Mouse (Mus musculus): ENCODE results near the gene Slc51b.

Gene Slc51b

DNA sequence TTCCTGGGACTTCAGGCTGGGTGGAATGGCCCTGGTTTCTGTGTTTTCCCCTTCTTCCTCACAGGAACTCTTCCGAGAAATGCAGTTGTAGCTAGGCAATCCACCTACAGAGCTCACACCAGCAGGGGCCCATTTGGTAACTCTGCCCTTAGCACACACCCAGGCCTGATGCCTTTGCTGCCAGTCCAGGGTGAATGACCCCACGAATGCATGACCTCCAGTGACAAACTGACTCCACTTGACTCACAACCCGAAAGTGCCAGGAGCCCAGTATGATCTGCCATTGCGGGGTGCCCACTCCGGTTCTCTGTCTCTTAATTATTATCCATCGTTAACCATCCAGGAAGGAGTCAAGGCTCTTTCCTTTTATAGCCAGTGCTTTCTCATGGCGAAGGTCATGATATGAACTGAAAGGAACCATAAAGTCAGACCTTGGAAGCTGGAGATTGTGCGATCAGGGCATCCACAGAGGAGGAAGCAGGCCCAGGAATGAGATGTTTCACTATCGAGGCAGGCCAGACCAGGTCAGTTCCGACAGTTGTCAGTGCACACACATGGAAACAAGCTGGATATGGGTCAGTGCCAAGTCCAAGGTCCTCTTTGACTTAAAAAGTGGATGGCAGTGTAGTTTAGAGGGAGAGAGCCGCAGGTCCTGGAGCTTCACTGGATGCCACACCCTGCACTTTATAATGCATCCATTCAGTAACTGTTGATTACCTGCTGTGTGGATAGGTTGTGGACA, at the start of gene Slc51b:
TSS of gene Slc51b (minus strand) at position 196 of the 742 bp plus-strand sequence.
- no peak for DNase-seq (ENCODE audit: low read depth)

DNA sequence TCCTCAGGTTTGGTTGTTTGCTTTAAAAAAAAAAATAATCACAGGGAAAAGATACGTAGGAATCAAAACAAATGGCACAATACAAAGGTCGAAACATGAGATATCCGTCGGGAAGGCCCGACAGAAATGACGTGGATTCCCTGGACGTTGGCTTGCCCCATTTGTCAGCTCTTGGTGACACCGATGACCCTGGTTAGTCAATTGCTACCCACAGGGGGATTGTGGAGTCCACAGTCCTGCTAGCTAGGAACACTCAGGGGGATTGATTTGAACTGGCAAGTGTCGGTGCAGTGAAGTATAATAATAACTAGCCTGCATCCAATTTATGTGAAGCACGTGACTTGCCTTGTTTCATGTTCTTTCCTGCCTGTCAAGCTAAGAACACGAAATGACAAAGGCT, 44.9 kb upstream of the Slc51b start:
- no peak for DNase-seq (ENCODE audit: low read depth)

DNA sequence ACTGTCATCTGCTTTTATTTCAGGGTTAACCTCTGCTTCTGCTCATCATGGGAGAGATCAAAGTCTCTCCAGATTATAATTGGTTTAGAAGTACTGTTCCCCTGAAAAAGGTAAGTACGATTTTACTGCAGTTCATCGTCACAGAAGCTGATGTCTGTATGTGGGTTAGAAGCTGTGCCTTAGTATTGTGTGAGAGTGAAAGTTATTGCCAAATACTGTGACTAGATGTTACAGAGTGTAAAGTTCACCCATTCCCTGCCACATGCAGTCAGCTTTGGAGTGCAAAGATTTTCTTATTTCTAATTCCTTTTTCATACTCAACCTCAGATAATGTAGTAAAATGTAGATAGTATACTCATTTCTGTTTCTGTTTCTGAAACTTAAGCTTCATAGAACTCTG, 42.5 kb upstream of the Slc51b start:
- DNase-seq (ENCODE audit: low read depth), result no peak

DNA sequence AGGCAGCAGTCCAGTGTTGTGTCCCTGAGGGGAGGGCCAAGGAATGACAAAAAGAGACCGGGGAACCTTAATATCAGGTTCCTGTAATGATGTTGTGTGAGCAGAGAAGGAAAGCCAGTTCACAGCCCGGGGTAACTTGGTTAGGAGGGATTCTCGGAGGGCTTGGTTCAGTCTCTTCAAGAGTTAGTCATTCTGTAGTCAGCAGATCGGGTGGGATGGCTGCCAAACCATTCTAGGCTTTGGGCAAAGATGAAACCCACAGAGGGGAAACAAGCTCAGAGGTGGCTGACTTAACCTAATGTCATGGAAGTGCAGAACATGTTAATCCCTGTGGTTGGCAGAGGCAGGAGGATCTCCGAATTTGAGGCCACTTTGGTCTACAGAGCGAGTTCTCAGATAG, 41.4 kb upstream of the Slc51b start:
- DNase-seq (ENCODE audit: low read depth), result peak; percentile 64

DNA sequence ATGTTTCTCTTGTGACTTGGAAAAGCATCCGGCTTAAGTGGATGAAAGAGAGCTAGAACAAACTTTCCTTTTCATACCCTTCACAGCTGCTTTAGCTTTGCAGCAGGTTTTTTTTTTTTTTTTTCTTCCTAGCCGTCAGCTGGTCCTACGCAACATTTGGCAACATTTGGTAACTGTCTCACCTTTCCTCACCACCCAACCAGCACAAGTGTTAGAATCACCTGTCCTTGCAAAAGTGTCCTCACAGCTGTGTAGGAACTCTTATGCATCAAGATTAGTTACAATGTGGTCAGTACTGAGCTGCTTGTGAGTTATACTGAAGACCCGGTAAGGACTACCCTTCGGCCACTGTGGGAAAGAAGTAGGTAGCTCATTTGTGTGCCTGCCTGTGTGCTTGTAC, 39.8 kb upstream of the Slc51b start:
- no peak for DNase-seq (ENCODE audit: low read depth)

DNA sequence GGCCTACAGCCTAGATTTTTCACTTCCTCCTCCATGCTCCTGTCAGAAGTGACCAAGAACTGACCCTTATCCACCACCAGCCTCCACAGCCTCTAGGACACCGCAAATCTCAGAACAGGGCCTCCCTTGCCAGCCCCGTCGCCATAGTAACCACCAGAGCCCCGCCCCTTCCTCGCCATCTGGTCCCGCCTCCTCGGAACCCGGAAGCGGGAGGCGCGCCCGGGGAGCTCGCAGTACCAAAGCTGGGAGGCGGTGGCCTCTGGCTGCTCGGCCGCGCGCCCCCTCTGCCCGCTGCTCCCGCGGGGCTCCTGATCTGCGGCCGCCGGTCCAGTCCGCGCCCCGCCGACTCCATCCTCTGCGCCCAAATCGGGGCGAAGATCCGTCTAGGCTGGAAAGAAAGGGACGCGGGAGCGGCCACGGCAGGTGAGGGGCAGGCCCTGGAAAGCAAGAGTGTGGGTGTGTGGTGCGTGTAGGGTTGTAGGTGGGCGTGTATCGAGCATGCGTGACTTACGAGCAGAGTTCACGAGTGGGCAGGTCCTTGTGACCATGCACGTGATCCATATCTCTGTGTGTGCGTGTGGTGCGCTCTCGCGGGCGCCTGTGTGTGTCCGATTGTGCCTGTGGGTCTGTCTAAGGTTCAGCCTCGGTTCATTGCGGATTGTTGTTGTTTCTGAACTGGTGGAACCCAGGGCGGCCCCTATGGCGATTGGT, 38.1 kb upstream of the Slc51b start, which contains the start of gene Spg21:
TSS of gene Spg21 (plus strand) at position 216 of the 711 bp plus-strand sequence.
- peak; percentile 82 for DNase-seq (ENCODE audit: low read depth)

DNA sequence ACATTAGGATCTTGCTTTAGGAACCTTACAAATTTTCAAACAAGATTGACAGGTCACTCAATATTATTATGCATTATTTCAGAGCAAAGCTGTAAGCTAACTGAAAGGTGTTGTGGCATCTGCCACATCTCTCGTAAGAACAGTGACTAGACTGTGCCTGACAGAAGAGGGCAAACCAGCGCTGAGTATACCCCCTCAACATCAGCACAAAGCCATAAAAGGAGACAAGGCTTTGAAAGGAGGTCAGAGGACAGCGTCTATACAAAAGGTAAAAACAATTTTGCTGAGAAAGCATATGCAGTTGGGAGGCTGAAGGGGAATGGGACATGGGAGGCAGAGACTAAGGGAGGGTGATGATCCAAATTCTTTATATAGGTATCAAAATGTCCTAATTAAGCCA, 37.4 kb upstream of the Slc51b start:
- DNase-seq (ENCODE audit: low read depth), result no peak

DNA sequence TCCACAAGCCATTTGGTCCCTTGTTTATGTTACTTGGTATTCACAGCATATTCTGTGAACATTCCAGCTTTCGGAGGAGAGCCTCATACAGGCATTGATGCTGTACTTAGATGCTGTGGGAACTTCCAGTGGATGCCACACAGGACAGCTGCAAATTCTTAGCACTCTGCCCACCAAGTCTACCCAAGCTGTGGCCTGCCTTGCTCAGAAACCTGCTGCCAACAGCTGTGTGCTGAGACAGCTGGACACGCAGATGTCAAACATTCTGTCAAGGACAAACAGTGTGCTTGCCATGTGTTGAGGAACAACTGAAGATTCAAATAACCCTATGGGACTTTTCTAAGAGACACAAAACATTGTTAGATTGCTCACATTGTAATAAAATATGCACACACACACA, 36.2 kb upstream of the Slc51b start:
- DNase-seq (ENCODE audit: low read depth), result no peak

DNA sequence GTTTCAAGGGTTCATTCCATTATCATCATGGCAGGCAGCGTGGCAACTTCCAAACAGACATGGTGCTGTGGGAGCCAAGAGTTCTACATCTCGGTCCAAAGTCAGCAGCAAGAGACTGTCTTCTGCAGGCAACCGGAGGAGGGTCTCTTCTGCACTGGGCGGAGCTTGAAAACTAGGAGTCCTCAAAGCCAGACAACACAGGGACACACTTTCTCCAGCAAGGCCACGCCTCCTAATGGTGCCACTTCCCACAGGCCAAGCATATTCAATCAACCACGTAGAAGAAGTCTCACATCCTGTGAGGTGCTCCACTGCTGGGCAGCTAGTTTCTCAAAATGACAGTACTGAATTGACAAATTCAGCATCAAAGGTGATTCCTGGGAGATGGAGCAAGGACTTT, 25.2 kb upstream of the Slc51b start:
- no peak for DNase-seq (ENCODE audit: low read depth)

DNA sequence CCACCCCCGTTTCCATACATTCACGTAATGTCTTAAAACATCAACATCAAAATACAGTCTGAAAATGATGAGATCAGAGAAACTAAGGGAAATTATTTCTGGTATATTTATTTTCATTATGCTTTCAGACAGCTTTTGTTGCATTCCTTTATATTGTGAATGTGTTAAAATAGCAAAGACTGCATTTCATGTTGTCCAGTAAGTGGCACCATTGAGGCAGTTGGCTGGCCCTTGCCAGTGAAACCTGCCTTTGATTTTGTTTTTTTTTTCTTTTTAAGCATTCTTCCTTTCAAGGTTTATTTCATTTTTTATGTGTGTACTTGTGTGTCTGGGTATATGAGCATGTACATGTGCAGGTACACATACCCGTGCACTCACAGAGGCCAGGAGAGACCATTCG, 21.9 kb upstream of the Slc51b start:
- no peak for DNase-seq (ENCODE audit: low read depth)

DNA sequence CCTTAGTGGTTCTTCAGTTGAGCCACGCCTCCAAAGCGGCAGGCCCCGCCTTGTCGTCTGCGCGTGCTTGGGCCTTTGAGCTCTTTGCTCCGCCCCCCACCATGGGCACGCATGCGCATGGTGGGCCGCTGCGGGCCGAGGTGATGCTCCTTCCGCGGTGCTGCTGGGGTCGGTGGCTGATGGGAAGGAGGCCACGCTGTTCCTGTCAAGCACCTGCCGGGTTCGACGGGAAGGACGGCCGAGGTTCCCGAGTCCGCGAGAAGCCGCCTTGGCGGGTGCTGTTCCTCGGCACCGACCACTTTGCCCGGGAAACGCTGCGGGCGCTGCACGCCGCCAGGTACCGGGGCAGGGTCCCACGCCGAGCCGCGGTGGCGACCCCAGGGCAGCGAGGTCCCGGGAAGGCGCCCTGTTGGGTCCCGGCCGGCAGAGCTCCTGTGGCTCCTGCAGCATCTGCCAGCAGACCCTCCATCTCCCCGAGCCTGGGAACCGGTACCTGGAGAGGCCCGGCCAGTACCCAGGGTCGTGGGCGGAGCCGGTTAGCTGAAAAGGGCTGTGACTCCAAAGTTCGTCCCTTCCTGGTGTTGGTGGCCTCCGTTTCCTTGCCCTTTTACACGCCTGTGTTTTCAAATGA, 13.0 kb upstream of the Slc51b start, which contains the start of gene Mtfmt:
TSS of gene Mtfmt (plus strand) at position 112 of the 631 bp plus-strand sequence.
- peak; percentile 73 for DNase-seq (ENCODE audit: low read depth)

DNA sequence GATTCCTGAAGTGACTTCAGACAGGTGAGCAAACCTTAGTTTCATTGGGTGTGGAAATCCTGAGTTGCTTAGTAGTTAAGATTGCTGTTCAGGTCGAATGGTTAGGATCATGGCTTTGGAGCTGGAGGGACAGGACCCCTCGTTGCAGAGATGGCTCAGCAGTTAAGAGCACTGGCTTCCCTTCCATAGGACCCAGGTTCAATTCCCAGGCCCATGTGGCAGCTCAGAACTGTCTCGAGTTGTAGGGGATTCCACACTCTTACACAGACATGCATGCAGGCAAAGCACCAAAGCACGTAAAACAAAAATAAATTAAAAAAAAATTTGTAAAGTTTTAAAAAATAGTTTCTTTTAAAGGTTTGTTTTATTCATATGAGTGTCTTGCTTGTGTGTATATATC, 12.5 kb upstream of the Slc51b start:
- no peak for DNase-seq (ENCODE audit: low read depth)

DNA sequence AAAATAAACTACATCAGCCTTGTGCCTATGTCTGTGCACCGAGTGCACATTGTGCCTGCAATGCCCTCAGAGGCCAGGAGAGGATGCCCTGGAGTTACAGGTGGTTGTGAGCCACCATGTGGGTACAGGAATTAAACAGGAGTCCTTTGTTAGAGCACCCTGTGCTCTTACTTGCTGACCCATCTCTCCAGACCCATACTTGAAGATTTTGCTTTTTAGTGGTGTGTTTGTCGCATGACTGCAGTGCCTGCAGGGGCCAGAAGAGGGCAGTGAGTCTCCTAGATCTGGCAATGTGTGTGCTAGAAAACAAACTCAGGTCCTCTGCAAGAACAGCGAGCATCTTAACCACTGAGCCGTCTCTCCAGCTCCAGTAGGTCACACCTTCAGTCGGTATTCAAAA, 11.4 kb upstream of the Slc51b start:
- DNase-seq (ENCODE audit: low read depth), result no peak

DNA sequence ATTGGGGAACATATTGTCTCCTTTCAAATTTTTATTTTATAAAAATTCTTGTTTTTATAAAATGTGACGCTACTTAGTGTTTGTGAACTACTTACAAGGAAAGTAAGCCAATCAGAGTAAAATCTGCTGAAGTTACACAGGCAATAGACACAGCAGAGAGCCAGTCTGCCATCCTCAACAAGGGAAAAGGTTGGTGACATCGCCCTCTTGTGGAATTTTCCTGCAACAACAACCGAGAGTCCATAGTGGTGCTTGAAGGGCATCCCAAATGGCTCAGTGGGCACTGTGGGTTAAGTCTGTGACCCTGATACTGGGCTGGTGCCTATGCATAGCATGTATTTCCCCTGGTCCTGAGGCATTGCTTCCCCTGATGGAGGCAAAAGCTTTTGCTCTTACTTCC, 9.5 kb upstream of the Slc51b start:
- peak; percentile 48 for DNase-seq (ENCODE audit: low read depth)

DNA sequence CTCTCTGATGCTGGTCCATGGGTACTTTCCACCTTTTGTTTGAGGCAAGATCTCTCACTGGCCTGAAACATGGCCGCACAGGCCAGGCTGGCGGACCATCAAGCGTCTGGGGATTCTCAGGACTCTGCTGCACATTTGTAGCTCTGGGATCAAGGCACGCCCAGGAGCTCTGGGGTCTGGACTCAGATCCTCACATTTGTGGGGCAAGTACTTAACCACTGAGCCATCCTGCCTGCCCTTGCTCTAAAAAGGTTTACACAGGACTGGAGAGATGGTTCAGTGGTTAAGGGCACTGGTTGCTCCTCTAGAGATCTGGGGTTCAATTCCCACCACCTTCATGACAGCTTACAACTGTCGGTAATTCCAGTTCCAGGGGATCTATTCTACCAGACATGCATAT, 8.2 kb upstream of the Slc51b start:
- DNase-seq (ENCODE audit: low read depth), result no peak

DNA sequence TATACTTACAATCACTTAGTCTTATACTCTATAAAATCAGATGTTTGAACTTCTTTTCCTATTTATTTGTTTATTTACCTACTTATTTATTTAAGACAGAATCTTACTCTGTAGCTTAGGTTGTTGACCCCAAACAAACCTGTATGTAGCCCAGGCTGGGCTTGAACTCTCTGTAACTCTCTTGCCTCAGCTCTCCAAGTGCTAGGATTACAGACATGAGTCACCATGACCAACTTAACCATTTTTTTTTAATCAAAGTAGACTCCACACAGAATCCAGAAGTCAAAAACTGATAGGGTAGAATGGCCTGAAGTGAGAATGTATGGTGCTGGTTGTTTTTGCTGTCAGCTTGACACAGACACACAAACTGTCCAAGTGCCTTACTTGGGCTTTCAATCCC, 7.6 kb upstream of the Slc51b start:
- no peak for DNase-seq (ENCODE audit: low read depth)

DNA sequence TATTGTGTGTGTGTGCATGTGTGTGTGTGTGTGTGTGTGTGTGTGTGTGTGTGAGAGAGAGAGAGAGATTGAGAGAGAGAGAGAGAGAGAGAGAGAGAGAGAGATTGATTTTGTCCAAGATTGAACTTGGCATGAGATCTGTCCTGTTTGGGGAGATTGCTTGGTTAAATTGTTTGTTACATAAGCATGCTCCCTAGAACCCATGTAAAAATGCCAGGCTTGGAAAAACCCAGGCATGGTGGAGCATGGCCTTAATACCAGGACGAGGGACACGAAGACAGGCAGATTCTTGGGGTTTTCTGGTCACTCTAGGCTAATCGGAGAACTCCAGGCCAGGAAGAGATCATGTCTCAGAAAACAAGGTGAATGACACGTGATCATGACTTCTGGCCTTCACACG, 5.2 kb upstream of the Slc51b start:
- DNase-seq (ENCODE audit: low read depth), result no peak

DNA sequence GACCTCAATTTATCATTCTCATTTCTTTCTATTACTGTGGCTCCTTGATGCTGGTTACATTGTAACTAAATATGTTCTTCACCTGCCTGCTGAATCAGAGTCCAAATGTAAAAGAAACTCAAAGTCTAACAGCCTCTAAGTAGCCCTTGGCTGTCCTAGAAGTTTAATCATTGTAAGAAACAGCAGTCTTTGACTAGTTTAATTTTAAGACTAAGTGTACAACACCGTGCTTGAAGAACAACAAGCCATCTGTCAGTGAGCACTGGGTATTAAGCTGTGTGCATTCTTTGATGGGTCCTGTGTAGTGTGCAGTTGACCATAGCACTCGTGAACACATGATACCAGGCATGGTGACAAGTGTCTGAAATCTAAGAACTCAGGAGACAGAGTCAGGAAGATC, 4.8 kb upstream of the Slc51b start:
- no peak for DNase-seq (ENCODE audit: low read depth)

DNA sequence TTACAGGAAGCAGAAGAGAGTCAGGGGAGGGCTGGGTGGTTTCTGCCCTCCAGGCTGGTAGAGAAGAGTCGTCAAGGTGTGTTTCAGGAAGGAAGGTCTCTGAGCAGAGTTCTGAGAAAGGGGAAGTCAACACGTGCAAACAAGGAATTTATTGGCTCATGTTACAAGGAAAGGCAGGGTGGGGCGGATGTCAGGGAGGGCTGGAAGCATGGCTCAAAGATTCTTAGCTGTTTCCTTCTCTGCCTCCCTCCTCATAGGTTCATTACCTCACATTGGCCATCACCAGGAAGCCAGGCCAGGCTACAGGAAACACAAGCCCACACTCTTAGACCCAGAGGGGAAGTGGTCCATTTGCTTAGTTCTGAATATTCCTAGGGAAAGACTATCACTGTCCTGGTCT, 1.6 kb upstream of the Slc51b start:
- no peak for DNase-seq (ENCODE audit: low read depth)

DNA sequence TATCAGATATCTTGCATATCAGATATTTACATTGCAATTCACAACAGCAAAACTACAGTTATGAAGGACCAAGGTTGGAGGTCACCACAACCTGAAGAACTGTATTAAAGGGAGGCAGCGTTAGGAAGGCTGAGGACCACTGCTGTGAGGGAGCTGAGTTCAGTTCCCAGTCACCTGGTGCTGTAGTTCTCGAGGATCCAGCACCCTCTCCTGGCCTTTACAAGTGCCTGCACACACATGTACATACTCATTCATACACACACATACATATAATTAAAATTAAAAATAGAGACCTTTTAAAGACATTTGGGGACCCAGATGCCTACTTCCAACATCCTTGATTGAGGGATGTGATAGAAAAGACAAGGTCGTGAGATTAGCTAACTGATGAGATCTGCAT, 3.1 kb downstream of the Slc51b start:
- DNase-seq (ENCODE audit: low read depth), result no peak

DNA sequence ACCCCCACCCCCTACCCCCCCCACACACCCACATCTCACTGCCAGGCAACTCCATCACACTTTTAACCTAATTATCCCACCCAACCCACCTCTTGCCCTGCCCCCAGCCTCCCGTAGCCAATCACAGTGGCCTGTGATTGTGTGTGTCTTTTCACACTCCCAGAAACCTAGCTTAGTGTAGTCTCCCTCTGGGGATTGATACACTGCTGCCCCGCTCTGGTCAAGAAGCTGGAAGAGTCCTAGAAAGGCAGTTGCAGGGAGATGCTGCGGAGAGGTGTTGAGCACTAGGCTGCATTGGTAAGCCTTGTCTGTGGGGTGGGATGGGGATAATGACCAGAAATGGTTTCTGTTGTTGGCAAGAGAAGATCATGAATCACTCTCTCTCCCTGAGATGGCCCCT, 5.0 kb downstream of the Slc51b start:
- DNase-seq (ENCODE audit: low read depth), result no peak

DNA sequence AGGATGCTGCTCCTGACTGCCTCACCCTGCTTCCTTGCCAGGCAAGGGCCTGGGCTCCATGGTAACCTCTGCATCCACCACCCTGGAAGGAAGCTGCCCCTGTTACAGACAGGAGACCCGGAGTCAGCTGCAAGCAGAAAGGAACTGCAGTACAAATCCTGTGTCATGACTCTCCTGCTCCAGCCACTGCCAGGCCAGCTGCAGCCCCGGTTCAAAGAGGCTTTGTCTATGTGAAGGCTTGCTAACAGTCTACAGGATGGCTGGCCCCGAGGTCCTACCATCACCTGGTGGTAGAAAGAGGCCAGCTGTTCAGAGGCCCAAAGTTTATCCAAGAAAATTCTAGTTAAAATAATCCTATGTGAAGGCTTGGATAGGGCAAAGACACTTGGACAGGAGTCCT, 11.4 kb downstream of the Slc51b start:
- DNase-seq (ENCODE audit: low read depth), result no peak

DNA sequence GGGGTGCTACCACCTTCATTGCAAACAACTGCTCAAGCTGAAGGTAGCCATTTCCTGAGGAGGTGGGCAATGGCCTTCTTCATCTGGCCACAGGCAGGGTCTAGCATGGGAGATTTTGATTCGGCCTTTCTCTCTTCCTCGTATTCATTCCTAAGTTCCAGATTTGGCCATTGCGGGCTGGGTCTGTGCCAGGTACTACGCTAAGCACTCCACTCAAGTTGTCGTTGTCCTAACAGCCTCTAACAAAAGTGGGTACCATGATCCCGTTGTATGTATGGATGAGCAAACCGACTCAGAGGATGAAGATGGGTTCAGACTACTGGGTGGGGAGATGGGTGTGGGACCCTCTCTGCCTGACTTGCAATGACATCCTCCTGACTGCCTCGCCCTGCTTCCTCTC, 12.4 kb downstream of the Slc51b start:
- no peak for DNase-seq (ENCODE audit: low read depth)
